ENCODE assay signal across 24 mouse cellular contexts in the genomic region with DNA sequence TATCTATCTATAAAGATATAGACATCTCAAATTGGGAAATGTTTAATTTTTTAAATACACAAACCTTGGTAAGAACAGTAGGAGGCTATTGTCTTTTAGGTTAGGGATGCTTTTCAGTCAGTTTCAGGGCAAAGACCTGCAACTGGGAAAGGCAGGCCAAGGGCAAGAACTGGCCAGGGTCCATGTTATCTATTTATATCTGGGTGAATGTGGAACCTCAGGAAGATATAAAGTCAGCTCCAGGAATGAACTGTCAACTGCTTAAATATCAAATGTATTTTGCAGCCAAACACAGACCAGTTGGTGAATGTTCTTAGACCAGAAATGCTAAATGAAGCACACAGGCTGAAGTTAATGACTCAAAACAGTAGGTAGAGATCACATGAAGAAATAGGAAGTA.
DNase-seq lines count a peak whose midpoint lies in the region; TF ChIP-seq lines count a peak whose summit lies in the region.
"Had no signal": no experiment of that assay in that cellular context is flagged by ENCODE, and none has a peak within 500 bp of the region (broad histone marks: within the 10 kb centered on the region; RNA-seq: fewer than 3 reads in every experiment).

No protein-coding gene starts in this region.

- H3K27ac ChIP-seq in layer of hippocampus, adult 2 months: peak overlapping the region; percentile 28; the same call in 1 of the 2 replicates
- H3K27ac ChIP-seq: forebrain, embryonic 15.5 days; heart, adult 2 months; hindbrain, embryonic 13.5 days; liver, embryonic 12.5 days; midbrain, embryonic 12.5 days; neural tube, embryonic 12.5 days had no signal

- no peak for DNase-seq in layer of hippocampus, adult 2 months (ENCODE audit: low spot score in 2 of 2)
- no peak for DNase-seq in layer of hippocampus, postnatal 36 days
- DNase-seq in cerebellum, adult 18-20 months: peak; percentile 41 to 48
- DNase-seq in cerebellum, postnatal 25 days: peak; percentile 22 to 44
- DNase-seq in lung, postnatal 14 days: no peak
- DNase-seq in left cerebral cortex, postnatal 4 days: no peak
- DNase-seq: adrenal gland, adult 8-10 months; B cell, adult 2 months; gastrocnemius, postnatal 25 days; heart, adult 2 months; heart, postnatal 4 days; kidney, adult 8-10 months; kidney, postnatal 10 days; liver, postnatal 0 days; lung, postnatal 4 days; right cerebral cortex, adult 18-20 months had no signal

- intact Hi-C loops in left cerebral cortex, postnatal 4 days (cut with DNase I): no loop called here

- H3K4me3 ChIP-seq in layer of hippocampus, adult 2 months: no peak overlapping the region
- H3K4me3 ChIP-seq: forebrain, embryonic 15.5 days; heart, adult 2 months; heart, embryonic 12.5 days; hindbrain, embryonic 13.5 days; liver, embryonic 12.5 days; megakaryocyte, embryonic 14.5 days; midbrain, embryonic 12.5 days; myocyte; neural tube, embryonic 12.5 days had no signal

- TF ChIP-seq CTCF in layer of hippocampus, adult 2 months (conservative IDR thresholded peaks at IDR 0.05): no peak

Comparison
In these comparisons a context has a peak if more than half of its experiments do, and no peak if none do; other contexts are left out.
1. DNase-seq: peak in cerebellum, adult 18-20 months (2 of 2) and cerebellum, postnatal 25 days (2 of 2); none in layer of hippocampus, adult 2 months (0 of 2), layer of hippocampus, postnatal 36 days (0 of 2), lung, postnatal 14 days (single experiment) and left cerebral cortex, postnatal 4 days (single experiment).